2 mouse cellular contexts compared by ENCODE assay signal in genomic region chr14:34549004-34549671, GRCm38 (mm10).
TF ChIP-seq lines count a peak whose summit lies in the region.

No protein-coding gene starts in this region.

TF ChIP-seq in C2C12, 6 proteins besides CTCF, POLR2A, EP300 and RAD21:
- no peak for TF ChIP-seq MYOG (IDR thresholded peaks at IDR 0.05; ENCODE audit: control insufficient read depth, extremely low read depth, insufficient read length)
- TF ChIP-seq CEBPB (IDR thresholded peaks at IDR 0.05; ENCODE audit: low read depth): no peak
- no peak for TF ChIP-seq MYOD1 (IDR thresholded peaks at IDR 0.05; ENCODE audit: control insufficient read depth, insufficient read length, low read depth)
- no peak for TF ChIP-seq MAX (IDR thresholded peaks at IDR 0.05)
- no peak for TF ChIP-seq FOSL1 (IDR thresholded peaks at IDR 0.05; ENCODE audit: insufficient read depth, low read length, poor library complexity, severe bottlenecking)
- no peak for TF ChIP-seq USF1 (IDR thresholded peaks at IDR 0.05; ENCODE audit: low read depth)

TF ChIP-seq in myocyte, 11 proteins besides CTCF, POLR2A, EP300 and RAD21:
- TF ChIP-seq E2F4 (IDR thresholded peaks at IDR 0.05; ENCODE audit: insufficient read depth) (no peak), POLR2AphosphoS2 (IDR thresholded peaks at IDR 0.05; ENCODE audit: insufficient read length, low read depth) (no peak), SRF (IDR thresholded peaks at IDR 0.05; ENCODE audit: control insufficient read depth, insufficient read length, low read depth) (no peak), TCF3 (IDR thresholded peaks at IDR 0.05; ENCODE audit: insufficient read length, low read depth) (no peak), MYOD1 (IDR thresholded peaks at IDR 0.05; ENCODE audit: control insufficient read depth in 1 of 3, insufficient read length in 2 of 3, low read depth in 2 of 3) (no peak), MYOG (IDR thresholded peaks at IDR 0.05; ENCODE audit: control insufficient read depth in 1 of 3, insufficient read depth in 1 of 3, insufficient read length in 2 of 3, low read depth in 2 of 3) (peak in 1 of 3 experiments; percentile 8), MAX (IDR thresholded peaks at IDR 0.05; ENCODE audit: low read depth) (no peak), USF1 (IDR thresholded peaks at IDR 0.05; ENCODE audit: low read depth) (no peak)
